Mouse (Mus musculus) heart, adult 2 months (tissue): ENCODE measurements around the gene Hlf.

Experiments used
- CTCF ChIP-seq: fragments of 200-600 bp; IDR thresholded peaks from 2 replicates; pipeline ENCODE4 v1.8.1; 2022; ENCODE audit warnings: antibody characterized with exemption, mild to moderate bottlenecking, moderate library complexity
- EP300 ChIP-seq: fragments of 200-500 bp; IDR thresholded peaks from 2 replicates; pipeline ENCODE4 v1.6.1; 2011; ENCODE audit warnings: low read depth, low read length, control low read depth; ENCODE audit not compliant: insufficient read depth
- POLR2A ChIP-seq: fragments of 200-500 bp; IDR thresholded peaks from 2 replicates; pipeline ENCODE4 v1.6.1; 2011; ENCODE audit warnings: mild to moderate bottlenecking, low read depth, low read length, control low read depth; ENCODE audit not compliant: insufficient read depth

DNA sequence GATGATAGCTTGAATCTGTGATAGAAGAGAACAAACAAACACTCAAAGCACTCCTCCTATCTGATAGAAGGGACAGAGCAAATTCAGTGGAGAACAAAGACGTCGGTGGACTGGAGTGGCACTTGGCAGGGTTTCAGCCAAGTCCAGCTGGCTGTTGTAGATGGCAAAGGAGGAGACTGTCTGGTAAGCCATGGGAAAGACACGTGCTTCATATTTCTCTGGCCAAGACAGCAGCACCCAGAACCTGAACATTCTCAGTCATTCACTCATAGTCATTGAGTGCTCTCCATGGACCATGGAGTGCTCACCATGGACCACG, 34.5 kb upstream of the Hlf start:
- no peak for TF ChIP-seq EP300
- TF ChIP-seq POLR2A = no peak
- TF ChIP-seq CTCF = no peak
